Mouse (Mus musculus) myocyte (in vitro differentiated cells): ENCODE measurements around the gene Uba52.

Experiments
- MYOD1 ChIP-seq, 3 experiments: IDR thresholded peaks; one replicate each; pipeline ENCODE4 v1.6.1; 2011; ENCODE audit warnings: control low read depth in 2 of 3, low read depth in 2 of 3, mild to moderate bottlenecking in 2 of 3, moderate library complexity in 1 of 3; ENCODE audit not compliant: insufficient read length in 2 of 3, control insufficient read depth in 1 of 3
- MYOG ChIP-seq, 3 experiments: IDR thresholded peaks; one replicate each; pipeline ENCODE4 v1.6.1; 2011; ENCODE audit warnings: control low read depth in 2 of 3, low read depth in 2 of 3, mild to moderate bottlenecking in 2 of 3; ENCODE audit not compliant: insufficient read length in 2 of 3, control insufficient read depth in 1 of 3, insufficient read depth in 1 of 3
- POLR2A ChIP-seq: IDR thresholded peaks from one replicate; pipeline ENCODE4 v1.6.1; 2011; ENCODE audit warnings: low read depth, mild to moderate bottlenecking, control low read depth, moderate library complexity; ENCODE audit not compliant: insufficient read length
- SRF ChIP-seq: IDR thresholded peaks from one replicate; pipeline ENCODE4 v1.6.1; 2011; ENCODE audit warnings: low read depth; ENCODE audit not compliant: control insufficient read depth, insufficient read length
- TCF12 ChIP-seq: IDR thresholded peaks from one replicate; pipeline ENCODE4 v1.6.1; 2011; ENCODE audit warnings: mild to moderate bottlenecking, control low read depth; ENCODE audit not compliant: poor library complexity, insufficient read depth, severe bottlenecking
- USF1 ChIP-seq: IDR thresholded peaks from one replicate; pipeline ENCODE4 v1.6.1; 2011; ENCODE audit warnings: low read depth, mild to moderate bottlenecking, control low read depth, moderate library complexity

DNA sequence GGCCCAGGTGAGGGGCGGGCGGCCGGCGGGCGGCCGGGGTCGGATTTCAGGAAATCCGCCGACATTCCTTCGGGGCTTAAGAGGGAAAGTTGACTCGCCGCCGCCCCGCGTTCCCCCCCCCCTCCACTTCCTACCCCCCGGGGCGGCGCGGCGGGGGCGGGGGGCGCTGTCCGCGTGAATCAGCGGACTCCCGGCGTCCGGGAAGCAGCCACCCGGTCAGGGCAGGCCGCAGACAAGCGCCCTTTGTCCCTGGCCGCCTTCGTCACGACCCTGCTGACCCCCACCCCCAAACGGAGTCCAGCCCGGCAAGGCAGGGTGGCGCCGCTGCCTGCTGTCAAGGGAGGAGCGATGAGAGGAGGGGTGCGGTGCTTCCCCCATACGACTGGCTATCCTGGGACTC, 21.0 kb downstream of the Uba52 start:
- TF ChIP-seq POLR2A = no peak
- TF ChIP-seq MYOG (IDR thresholded peaks at IDR 0.05; ENCODE audit: control insufficient read depth in 1 of 3, insufficient read depth in 1 of 3, insufficient read length in 2 of 3, low read depth in 2 of 3) = no peak
- peak in 1 of 3 experiments; percentile 9 for TF ChIP-seq MYOD1 (IDR thresholded peaks at IDR 0.05; ENCODE audit: control insufficient read depth in 1 of 3, insufficient read length in 2 of 3, low read depth in 2 of 3)
- TF ChIP-seq USF1 = no peak
- TF ChIP-seq SRF = no peak
- no peak for TF ChIP-seq TCF12
